Mouse (Mus musculus) CH12.LX (cell line): ENCODE measurements at regions not wholly inside any gene's neighbourhood (a gene's known extent, or its start where the extent isn't known, plus 50 kb on each side); places are given as distances from the start of the nearest gene placed in this dataset.
A peak's percentile ranks its signal among the peaks of the same experiment; 100 is the strongest.

ENCODE experiments used
- DNase-seq: peaks from one replicate; pipeline ENCODE4 v3.0.0-alpha.2; 2013; ENCODE audit errors: extremely low read depth
- H3K27ac ChIP-seq: 2 replicates; pipeline ENCODE4 v1.5.1; 2012; ENCODE audit warnings: low read depth, mild to moderate bottlenecking, control low read depth, moderate library complexity; ENCODE audit not compliant: insufficient read depth
- H3K27me3 ChIP-seq: replicated peaks from 2 replicates; pipeline ENCODE3; 2012; ENCODE audit warnings: inconsistent platforms
- H3K36me3 ChIP-seq, 2 experiments: replicated peaks in 1 of 2; 2 replicates each; pipeline versions ENCODE3 to v1.6.1; 2012; ENCODE audit warnings: inconsistent platforms in 1 of 2, low read length in 1 of 2, mild to moderate bottlenecking in 1 of 2, mixed read lengths in 1 of 2, moderate library complexity in 1 of 2; ENCODE audit not compliant: control insufficient read depth in 1 of 2, insufficient read depth in 1 of 2
- H3K4me1 ChIP-seq, 2 experiments: 2 replicates each; pipeline ENCODE4 v1.6.1; 2012; ENCODE audit warnings: inconsistent platforms in 1 of 2, moderate library complexity in 1 of 2; ENCODE audit not compliant: insufficient read depth in 2 of 2, control insufficient read depth in 1 of 2
- H3K4me2 ChIP-seq: 2 replicates; pipeline ENCODE4 v1.6.1; 2012; ENCODE audit warnings: low read depth, mild to moderate bottlenecking, control low read depth; ENCODE audit not compliant: poor library complexity, insufficient read depth, severe bottlenecking
- H3K4me3 ChIP-seq, 3 experiments: fragments of 150-350 bp in 1 of 3; sonication (generic) in 1 of 3; replicated peaks in 1 of 3; 2 replicates each; pipeline versions ENCODE3 to v1.5.1; 2011 to 2012; ENCODE audit warnings: low read depth in 2 of 3, low read length in 2 of 3, mild to moderate bottlenecking in 2 of 3, moderate library complexity in 2 of 3, control low read depth in 1 of 3, improper control_type of control experiment in 1 of 3, inconsistent platforms in 1 of 3, mixed read lengths in 1 of 3; ENCODE audit not compliant: poor library complexity in 1 of 3
- H3K79me2 ChIP-seq: replicated peaks from 2 replicates; pipeline ENCODE4 v1.6.1; 2012; ENCODE audit warnings: mild to moderate bottlenecking, moderate library complexity; ENCODE audit not compliant: control insufficient read depth, poor library complexity, insufficient read depth, severe bottlenecking; ENCODE audit errors: extremely low read depth
- H3K9ac ChIP-seq: 2 replicates; pipeline ENCODE4 v1.6.1; 2012; ENCODE audit warnings: low read depth, mild to moderate bottlenecking, control low read depth, moderate library complexity; ENCODE audit not compliant: insufficient read depth
- H3K9me3 ChIP-seq: replicated peaks from 2 replicates; pipeline ENCODE3; 2012; ENCODE audit warnings: low read length, inconsistent platforms, mixed read lengths
- CHD1 ChIP-seq: IDR thresholded peaks from 2 replicates; pipeline ENCODE4 v1.6.1; 2012; ENCODE audit warnings: low read depth, low read length, improper control_type of control experiment, inconsistent platforms
- CHD2 ChIP-seq: IDR thresholded peaks from 2 replicates; pipeline ENCODE4 v1.6.1; 2011; ENCODE audit warnings: low read length, improper control_type of control experiment
- CTCF ChIP-seq, 2 experiments: IDR thresholded peaks in 1 of 2; conservative IDR thresholded peaks in 1 of 2; 2 replicates each; pipeline ENCODE4 v1.5.1; 2011 to 2012; ENCODE audit warnings: low read depth in 2 of 2, low read length in 2 of 2, improper control_type of control experiment in 1 of 2, inconsistent platforms in 1 of 2, mild to moderate bottlenecking in 1 of 2, moderate library complexity in 1 of 2
- E2F4 ChIP-seq: IDR thresholded peaks from 2 replicates; pipeline ENCODE4 v1.6.1; 2011; ENCODE audit warnings: low read depth, low read length, improper control_type of control experiment; ENCODE audit not compliant: insufficient replicate concordance
- JUND ChIP-seq: conservative IDR thresholded peaks from 2 replicates; pipeline ENCODE4 v1.6.1; 2011; ENCODE audit warnings: low read depth, low read length, improper control_type of control experiment
- MAFK ChIP-seq: IDR thresholded peaks from 2 replicates; pipeline ENCODE4 v1.6.1; 2011; ENCODE audit warnings: low read length, improper control_type of control experiment; ENCODE audit not compliant: insufficient replicate concordance
- MEF2A ChIP-seq: IDR thresholded peaks from 2 replicates; pipeline ENCODE4 v1.6.1; 2014; ENCODE audit warnings: low read depth, mild to moderate bottlenecking, inconsistent platforms, low read length, improper control_type of control experiment, borderline replicate concordance
- MXI1 ChIP-seq: IDR thresholded peaks from 2 replicates; pipeline ENCODE4 v1.6.1; 2011; ENCODE audit warnings: mild to moderate bottlenecking, low read depth, low read length, improper control_type of control experiment
- NRF1 ChIP-seq: IDR thresholded peaks from 2 replicates; pipeline ENCODE4 v1.6.1; 2014; ENCODE audit warnings: low read depth, mild to moderate bottlenecking, inconsistent platforms, low read length, improper control_type of control experiment, moderate library complexity
- RAD21 ChIP-seq: IDR thresholded peaks from 2 replicates; pipeline ENCODE4 v1.6.1; 2011; ENCODE audit warnings: low read depth, mild to moderate bottlenecking, low read length, improper control_type of control experiment, moderate library complexity
- RCOR1 ChIP-seq: conservative IDR thresholded peaks from 2 replicates; pipeline ENCODE4 v1.6.1; 2012; ENCODE audit warnings: low read depth, mild to moderate bottlenecking, inconsistent platforms, low read length, improper control_type of control experiment
- SMC3 ChIP-seq: IDR thresholded peaks from 2 replicates; pipeline ENCODE4 v1.6.1; 2011; ENCODE audit warnings: low read depth, low read length, improper control_type of control experiment
- TBP ChIP-seq: conservative IDR thresholded peaks from 2 replicates; pipeline ENCODE4 v1.6.1; 2011; ENCODE audit warnings: low read depth, low read length, improper control_type of control experiment
- USF2 ChIP-seq: conservative IDR thresholded peaks from 2 replicates; pipeline ENCODE4 v1.6.1; 2011; ENCODE audit warnings: low read depth, low read length, improper control_type of control experiment
- ZKSCAN1 ChIP-seq: IDR thresholded peaks from 2 replicates; pipeline ENCODE4 v1.6.1; 2012; ENCODE audit warnings: low read depth, inconsistent platforms, low read length, improper control_type of control experiment, borderline replicate concordance
- ZMIZ1 ChIP-seq: IDR thresholded peaks from 2 replicates; pipeline ENCODE4 v1.6.1; 2012; ENCODE audit warnings: low read depth, mild to moderate bottlenecking, inconsistent platforms, low read length, improper control_type of control experiment
- ZNF384 ChIP-seq: IDR thresholded peaks from 2 replicates; pipeline ENCODE4 v1.6.1; 2012; ENCODE audit warnings: low read depth, low read length, improper control_type of control experiment, inconsistent platforms
- dilution Hi-C: fragments of 300-500 bp; cut with MboI; formaldehyde crosslinking; loops from 2 replicates; pipeline ENCODE4 v1.14.3; 2020; ENCODE audit warnings: low sequenced_read_pairs; ENCODE audit not compliant: extremely low pct_unique_long_range_greater_than_20kb, extremely low pct_ligation_motif_present
- in situ Hi-C: fragments of 300-500 bp; cut with MboI; formaldehyde crosslinking; loops from 3 replicates; pipeline ENCODE4 v1.14.3; 2019; ENCODE audit warnings: low sequenced_read_pairs, low pct_ligation_motif_present, low pct_unique_long_range_greater_than_20kb, mixed read lengths

DNA sequence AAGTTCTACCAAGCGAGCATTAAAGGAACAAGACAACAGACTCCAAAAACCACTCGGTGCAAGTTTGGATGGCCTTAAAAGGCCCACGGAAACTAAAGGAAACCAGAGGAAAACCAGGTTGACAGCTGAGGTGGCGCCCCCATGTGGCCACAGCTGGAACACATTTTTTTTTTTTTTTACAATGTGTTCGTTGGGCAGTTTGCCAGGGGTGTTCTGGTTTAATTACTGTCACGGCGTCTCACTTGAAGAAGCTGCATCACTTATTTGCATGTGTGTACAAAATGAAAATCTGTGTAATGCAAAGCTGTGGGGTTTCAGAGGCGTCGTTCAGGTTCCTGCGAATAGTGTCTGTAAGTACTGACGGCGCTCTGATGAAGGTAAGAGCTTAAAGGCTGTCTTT, 185.0 kb downstream of the Il20rb start:
- Histone ChIP-seq H3K9me3 (no peaks in the 10 kb centered on the region), H3K27me3 (peaks cover 64% of the 10 kb centered on the region)
- dilution Hi-C loops, result no loop called here
- TF ChIP-seq CTCF (conservative IDR thresholded peaks at IDR 0.05 in 1 of 2, IDR thresholded peaks at IDR 0.05 in 1 of 2; ENCODE audit: low read depth in 2 of 2, low read length in 2 of 2) (peak; percentile 45 to 50; a peak in 3 of 4 replicates), SMC3 (peak; percentile 32), ZNF384 (peak; percentile 87), ZKSCAN1 (no peak)
- TF ChIP-seq, all 38 proteins: peak for 3
- in situ Hi-C loops, result no loop called here
- H3K27ac ChIP-seq, result no peak overlapping the region
- peak; percentile 3 for DNase-seq
- no peaks in the 10 kb centered on the region for H3K36me3 ChIP-seq
- no peak overlapping the region for H3K9ac ChIP-seq
- H3K4me1 ChIP-seq, result no peaks in the 10 kb centered on the region
- H3K4me3 ChIP-seq, result no peak overlapping the region
- H3K4me2 ChIP-seq, result no peak overlapping the region
- H3K79me2 ChIP-seq, result no peaks in the 10 kb centered on the region

GRCm38 (mm10) chr9:100277361-100277760, 209.2 kb downstream of the Il20rb start:
- dilution Hi-C loops (no loop called here), in situ Hi-C loops (no loop called here)
- Histone ChIP-seq H3K36me3 (no peaks in the 10 kb centered on the region), H3K4me2 (no peak overlapping the region), H3K27me3 (peaks cover 76% of the 10 kb centered on the region), H3K4me1 (no peaks in the 10 kb centered on the region), H3K9me3 (no peaks in the 10 kb centered on the region), H3K9ac (no peak overlapping the region), H3K4me3 (no peak overlapping the region), H3K27ac (no peak overlapping the region), H3K79me2 (no peaks in the 10 kb centered on the region)
- TF ChIP-seq MEF2A (no peak), ZKSCAN1 (no peak), MAFK (no peak), RAD21 (no peak), TBP (no peak), RCOR1 (no peak), NRF1 (no peak), MXI1 (no peak)
- no peak for DNase-seq

DNA sequence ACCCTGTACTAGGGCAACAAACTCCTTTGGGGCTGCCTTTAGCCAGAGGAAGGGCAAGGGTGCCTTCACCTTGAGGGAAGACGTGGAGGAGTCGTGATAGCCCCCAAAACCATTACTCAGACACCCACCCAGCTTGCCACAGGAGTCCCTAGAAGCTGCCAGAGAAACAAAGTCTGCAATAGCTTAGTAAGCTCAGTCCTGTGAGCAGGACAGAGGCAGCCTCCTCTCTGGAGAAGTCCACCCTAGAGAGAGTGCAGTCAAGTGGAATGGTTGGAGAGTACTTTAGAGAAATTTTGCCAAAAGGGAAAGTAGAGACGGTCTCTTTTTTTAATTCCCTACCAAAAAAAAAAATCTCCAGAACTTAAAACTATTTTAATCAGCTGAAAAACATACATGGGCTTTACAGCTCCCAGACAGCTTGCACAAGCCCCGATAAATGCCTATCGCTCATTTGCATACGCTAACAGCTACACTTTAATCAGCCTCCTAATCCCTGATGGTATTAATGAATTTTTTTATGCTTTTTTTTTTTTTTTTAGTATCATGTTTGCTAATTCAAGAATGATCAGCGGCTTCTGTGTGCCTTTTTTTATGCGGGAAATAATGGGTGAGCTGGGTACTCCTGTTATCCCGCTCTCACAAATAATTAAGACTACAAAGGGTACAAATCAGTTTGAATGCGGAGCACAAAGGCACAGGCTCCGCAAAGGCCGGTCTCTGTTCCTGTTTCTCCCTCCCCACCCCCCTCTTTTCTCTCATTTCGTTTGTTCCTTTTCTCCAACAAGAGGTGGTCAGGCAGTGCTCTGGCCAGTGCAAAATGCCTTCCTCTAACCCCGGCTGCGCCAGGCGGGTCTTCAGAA, 219.8 kb downstream of the Il20rb start:
- Histone ChIP-seq H3K79me2 (no peaks in the 10 kb centered on the region), H3K9ac (no peak overlapping the region), H3K4me1 (no peaks in the 10 kb centered on the region), H3K4me2 (no peak overlapping the region), H3K4me3 (no peak overlapping the region), H3K9me3 (no peaks in the 10 kb centered on the region), H3K27ac (no peak overlapping the region), H3K36me3 (no peaks in the 10 kb centered on the region), H3K27me3 (peaks cover 28% of the 10 kb centered on the region)
- dilution Hi-C loops (no loop called here), in situ Hi-C loops (no loop called here)
- no peak for DNase-seq
- TF ChIP-seq E2F4 (no peak), MAFK (no peak), JUND (no peak), CHD1 (no peak), USF2 (no peak), CHD2 (no peak), NRF1 (no peak), SMC3 (no peak), ZMIZ1 (no peak), ZNF384 (no peak)
